ENCODE assay signal across 24 mouse cellular contexts in the genomic region with DNA sequence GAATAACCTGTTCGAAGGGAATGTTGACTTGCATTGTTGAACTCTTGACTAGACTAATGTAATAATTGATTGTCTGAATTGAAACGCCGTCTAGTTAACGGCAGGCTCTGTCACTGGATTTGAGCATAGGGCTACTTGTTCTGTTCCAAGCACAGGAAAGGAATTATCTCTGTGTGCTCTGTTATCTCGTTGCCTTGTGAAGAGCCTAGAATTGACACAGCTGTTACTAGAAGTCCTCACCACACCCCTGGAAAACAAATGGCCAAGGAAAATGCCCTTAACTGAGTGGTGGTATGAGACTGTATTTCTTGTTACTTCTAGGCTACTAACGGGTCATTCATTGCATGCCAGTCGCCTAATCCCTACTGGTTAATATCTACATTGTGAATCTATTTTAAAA. TPM values are rescaled to one million over a fixed set of nuclear protein-coding genes. Genes with fewer than 3 reads are reported as not detected.
DNase-seq lines count a peak whose midpoint lies in the region; ATAC-seq and TF ChIP-seq lines count a peak whose summit lies in the region.
"Had no signal": no experiment of that assay in that cellular context is flagged by ENCODE, and none has a peak within 500 bp of the region (broad histone marks: within the 10 kb centered on the region; RNA-seq: fewer than 3 reads in every experiment).

No protein-coding gene starts in this region.

- H3K9ac ChIP-seq in forebrain, embryonic 11.5 days (ENCODE audit: low read length): no peak overlapping the region
- no peak overlapping the region for H3K9ac ChIP-seq in forebrain, embryonic 14.5 days (ENCODE audit: low read length)
- H3K9ac ChIP-seq in intestine, postnatal 0 days (ENCODE audit: low read depth, low read length): no peak overlapping the region
- H3K9ac ChIP-seq in intestine, embryonic 15.5 days: no peak overlapping the region
- no peak overlapping the region for H3K9ac ChIP-seq in MEL (ENCODE audit: control insufficient read depth, low read depth, low read length, poor library complexity, severe bottlenecking)
- no peak overlapping the region for H3K9ac ChIP-seq in lung, postnatal 0 days (replicated peaks; ENCODE audit: low read depth)
- H3K9ac ChIP-seq: forebrain, embryonic 12.5 days; hindbrain, embryonic 14.5 days; limb, embryonic 15.5 days; midbrain, embryonic 12.5 days; stomach, embryonic 15.5 days had no signal

- ATAC-seq in forebrain, embryonic 11.5 days (replicated peaks; ENCODE audit: low FRiP score): no peak
- ATAC-seq in forebrain, embryonic 14.5 days: no peak
- no peak for ATAC-seq in intestine, postnatal 0 days
- ATAC-seq in intestine, embryonic 15.5 days: no peak
- ATAC-seq in lung, postnatal 0 days: no peak

- H3K27me3 ChIP-seq in forebrain, embryonic 11.5 days (ENCODE audit: control insufficient read depth, insufficient read depth, low read length): peaks cover 19% of the 10 kb centered on the region
- H3K27me3 ChIP-seq in forebrain, embryonic 14.5 days (replicated peaks; ENCODE audit: control insufficient read depth, insufficient read depth, low read length): peaks cover 20% of the 10 kb centered on the region
- no peaks in the 10 kb centered on the region for H3K27me3 ChIP-seq in intestine, postnatal 0 days (replicated peaks; ENCODE audit: control insufficient read depth, insufficient read depth, low read length)
- 0 out of 2 replicates have a peak, but pooled peaks cover 8% of the 10 kb centered on the region for H3K27me3 ChIP-seq in intestine, embryonic 15.5 days (replicated peaks)
- H3K27me3 ChIP-seq in MEL (ENCODE audit: control insufficient read depth in 1 of 2, insufficient read depth in 2 of 2, low read length in 2 of 2): no peaks in the 10 kb centered on the region
- H3K27me3 ChIP-seq in myocyte (ENCODE audit: control insufficient read depth, insufficient read depth, insufficient read length): no peaks in the 10 kb centered on the region
- H3K27me3 ChIP-seq in lung, postnatal 0 days (replicated peaks; ENCODE audit: insufficient read depth, low read length): peaks cover 19% of the 10 kb centered on the region; the same call in 1 of the 2 replicates

- peak; percentile 11 for DNase-seq in forebrain, embryonic 11.5 days (ENCODE audit: low spot score)
- DNase-seq in forebrain, embryonic 14.5 days (ENCODE audit: low spot score): no peak
- DNase-seq in MEL (ENCODE audit: low read depth, low spot score): peak; percentile 38
- DNase-seq in lung, postnatal 0 days (ENCODE audit: low spot score): no peak
- DNase-seq in frontal cortex, postnatal 36 days (ENCODE audit: low spot score in 2 of 2): no peak
- DNase-seq: adrenal gland, postnatal 25 days; cerebellum, adult 2 months; cerebellum, postnatal 14 days; kidney, postnatal 14 days; lung, postnatal 4 days; retina, postnatal 1 day; right cerebral cortex, postnatal 14 days had no signal

- no peak for TF ChIP-seq RAD21 in MEL (IDR thresholded peaks at IDR 0.05; ENCODE audit: low read depth, low read length)

- H3K4me3 ChIP-seq in forebrain, embryonic 11.5 days (ENCODE audit: low read depth, low read length): no peak overlapping the region
- H3K4me3 ChIP-seq in forebrain, embryonic 14.5 days (ENCODE audit: low read depth, low read length): no peak overlapping the region
- no peak overlapping the region for H3K4me3 ChIP-seq in intestine, postnatal 0 days (ENCODE audit: low read depth, low read length)
- H3K4me3 ChIP-seq in intestine, embryonic 15.5 days (replicated peaks): no peak overlapping the region
- H3K4me3 ChIP-seq in MEL (ENCODE audit: control insufficient read depth in 1 of 2, insufficient read depth in 1 of 2, low read depth in 2 of 2, low read length in 2 of 2): peak overlapping the region in 1 of 2 experiments; percentile 2; a peak in 1 of 4 replicates
- H3K4me3 ChIP-seq in myocyte: no peak overlapping the region
- H3K4me3 ChIP-seq in lung, postnatal 0 days (ENCODE audit: low read depth, low read length): no peak overlapping the region
- H3K4me3 ChIP-seq: erythroblast, embryonic 14.5 days; forebrain, embryonic 12.5 days; heart, embryonic 10.5 days; limb, embryonic 10.5 days; limb, embryonic 15.5 days; megakaryocyte, embryonic 14.5 days; midbrain, embryonic 12.5 days; stomach, embryonic 15.5 days had no signal

- TF ChIP-seq CTCF in intestine, postnatal 0 days (IDR thresholded peaks at IDR 0.05; ENCODE audit: low read depth): no peak
- TF ChIP-seq CTCF in MEL (IDR thresholded peaks at IDR 0.05 in 2 of 3, conservative IDR thresholded peaks at IDR 0.05 in 1 of 3; ENCODE audit: control insufficient read depth in 1 of 3, insufficient read depth in 1 of 3, low read depth in 2 of 3, low read length in 3 of 3, poor library complexity in 1 of 3, severe bottlenecking in 1 of 3): no peak
- TF ChIP-seq CTCF in lung, postnatal 0 days (IDR thresholded peaks at IDR 0.05): no peak

- TF ChIP-seq EP300 in MEL (IDR thresholded peaks at IDR 0.05; ENCODE audit: low read depth in 1 of 2, low read length in 2 of 2): peak; percentile 31 to 44; a peak in 2 of 4 replicates
- no peak for TF ChIP-seq EP300 in lung, postnatal 0 days (IDR thresholded peaks at IDR 0.05)

- H3K27ac ChIP-seq in forebrain, embryonic 11.5 days (ENCODE audit: low read depth, low read length): no peak overlapping the region
- no peak overlapping the region for H3K27ac ChIP-seq in forebrain, embryonic 14.5 days (ENCODE audit: low read depth, low read length)
- H3K27ac ChIP-seq in intestine, postnatal 0 days (ENCODE audit: low read depth, low read length): no peak overlapping the region
- no peak overlapping the region for H3K27ac ChIP-seq in intestine, embryonic 15.5 days
- peak overlapping the region; percentile 56 for H3K27ac ChIP-seq in MEL (ENCODE audit: control insufficient read depth, low read depth, low read length)
- H3K27ac ChIP-seq in lung, postnatal 0 days (ENCODE audit: low read length): no peak overlapping the region
- H3K27ac ChIP-seq: forebrain, embryonic 12.5 days; heart, embryonic 10.5 days; hindbrain, embryonic 14.5 days; limb, embryonic 10.5 days; limb, embryonic 15.5 days; midbrain, embryonic 12.5 days; stomach, embryonic 15.5 days had no signal

- H3K4me1 ChIP-seq in forebrain, embryonic 11.5 days (replicated peaks; ENCODE audit: control insufficient read depth, insufficient read depth, low read length): peaks cover 6% of the 10 kb centered on the region; the same call in 1 of the 2 replicates
- H3K4me1 ChIP-seq in forebrain, embryonic 14.5 days (ENCODE audit: control insufficient read depth, insufficient read depth, low read length): peaks cover 10% of the 10 kb centered on the region
- peaks cover 3% of the 10 kb centered on the region for H3K4me1 ChIP-seq in intestine, postnatal 0 days (replicated peaks; ENCODE audit: control insufficient read depth, insufficient read depth, low read length)
- H3K4me1 ChIP-seq in intestine, embryonic 15.5 days (replicated peaks): peaks cover 7% of the 10 kb centered on the region; the same call in 1 of the 2 replicates
- peaks cover 11 to 18% of the 10 kb centered on the region in 2 experiments for H3K4me1 ChIP-seq in MEL (ENCODE audit: control insufficient read depth in 1 of 2, insufficient read depth in 2 of 2, low read length in 2 of 2)
- H3K4me1 ChIP-seq in lung, postnatal 0 days (ENCODE audit: insufficient read depth, low read depth, low read length): peaks cover 9% of the 10 kb centered on the region; the same call in 1 of the 2 replicates

- H3K79me2 ChIP-seq in MEL (ENCODE audit: control insufficient read depth, insufficient read depth, low read length, poor library complexity): peaks cover 6% of the 10 kb centered on the region
- peaks cover 31% of the 10 kb centered on the region for H3K79me2 ChIP-seq in myocyte (ENCODE audit: control insufficient read depth, insufficient read depth)

- no peak overlapping the region for H3K4me2 ChIP-seq in forebrain, embryonic 11.5 days (ENCODE audit: low read depth, low read length, severe bottlenecking)
- H3K4me2 ChIP-seq in forebrain, embryonic 14.5 days (ENCODE audit: low read length): no peak overlapping the region
- H3K4me2 ChIP-seq in intestine, postnatal 0 days (replicated peaks; ENCODE audit: low read depth): peak overlapping the region; percentile 17; the same call in 1 of the 2 replicates
- H3K4me2 ChIP-seq in intestine, embryonic 15.5 days (replicated peaks): no peak overlapping the region
- peak overlapping the region; percentile 26 for H3K4me2 ChIP-seq in myocyte (ENCODE audit: low read depth)
- H3K4me2 ChIP-seq in lung, postnatal 0 days (replicated peaks; ENCODE audit: low read depth, low read length): no peak overlapping the region
- H3K4me2 ChIP-seq: forebrain, embryonic 12.5 days; hindbrain, embryonic 14.5 days; limb, embryonic 15.5 days; midbrain, embryonic 12.5 days; stomach, embryonic 15.5 days had no signal

- H3K9me3 ChIP-seq in forebrain, embryonic 11.5 days (ENCODE audit: control insufficient read depth, low read length): no peaks in the 10 kb centered on the region; the same call in 1 of the 2 replicates
- no peaks in the 10 kb centered on the region for H3K9me3 ChIP-seq in forebrain, embryonic 14.5 days (replicated peaks; ENCODE audit: control insufficient read depth, low read length)
- no peaks in the 10 kb centered on the region for H3K9me3 ChIP-seq in intestine, postnatal 0 days (ENCODE audit: control insufficient read depth)
- H3K9me3 ChIP-seq in intestine, embryonic 15.5 days: no peaks in the 10 kb centered on the region
- no peaks in the 10 kb centered on the region for H3K9me3 ChIP-seq in MEL (replicated peaks; ENCODE audit: insufficient read depth, low read length)
- no peaks in the 10 kb centered on the region for H3K9me3 ChIP-seq in lung, postnatal 0 days (ENCODE audit: low read length)
- H3K9me3 ChIP-seq: heart, embryonic 10.5 days; limb, embryonic 10.5 days; limb, embryonic 15.5 days; megakaryocyte, embryonic 14.5 days; midbrain, embryonic 12.5 days; stomach, embryonic 15.5 days had no signal

- no peak overlapping the region for H3ac ChIP-seq in myocyte (ENCODE audit: control insufficient read depth, insufficient read length)

- no peaks in the 10 kb centered on the region for H3K36me3 ChIP-seq in forebrain, embryonic 11.5 days (ENCODE audit: control insufficient read depth, insufficient read depth, low read length)
- no peaks in the 10 kb centered on the region for H3K36me3 ChIP-seq in forebrain, embryonic 14.5 days (ENCODE audit: control insufficient read depth, insufficient read depth, low read length)
- H3K36me3 ChIP-seq in intestine, postnatal 0 days (ENCODE audit: control insufficient read depth, insufficient read depth): peaks cover 18% of the 10 kb centered on the region
- no peaks in the 10 kb centered on the region for H3K36me3 ChIP-seq in intestine, embryonic 15.5 days
- H3K36me3 ChIP-seq in MEL (ENCODE audit: control insufficient read depth in 1 of 2, insufficient read depth in 2 of 2, low read length in 2 of 2) (peaks cover 1 to 23% of the 10 kb centered on the region in 2 experiments; a peak in 3 of 4 replicates), myocyte (ENCODE audit: control insufficient read depth, insufficient read depth) (no peaks in the 10 kb centered on the region)
- no peaks in the 10 kb centered on the region for H3K36me3 ChIP-seq in lung, postnatal 0 days (ENCODE audit: insufficient read depth, low read length)
- H3K36me3 ChIP-seq: forebrain, embryonic 12.5 days; heart, embryonic 10.5 days; limb, embryonic 10.5 days; limb, embryonic 15.5 days; midbrain, embryonic 12.5 days; stomach, embryonic 15.5 days had no signal

- 90% methylated on average over 7 of the region's 7 CpGs for WGBS in forebrain, embryonic 11.5 days
- WGBS in forebrain, embryonic 14.5 days: 83% methylated on average over 7 of the region's 7 CpGs
- 62% methylated on average over 7 of the region's 7 CpGs for WGBS in intestine, postnatal 0 days
- 70% methylated on average over 7 of the region's 7 CpGs for WGBS in intestine, embryonic 15.5 days
- WGBS in lung, postnatal 0 days: 53% methylated on average over 7 of the region's 7 CpGs

- TF ChIP-seq POLR2A in MEL (IDR thresholded peaks at IDR 0.05; ENCODE audit: control insufficient read depth in 1 of 2, insufficient read depth in 1 of 2, low read depth in 1 of 2, low read length in 2 of 2, poor library complexity in 1 of 2): no peak
- TF ChIP-seq POLR2A in myocyte (IDR thresholded peaks at IDR 0.05; ENCODE audit: insufficient read length, low read depth): no peak

RNA-seq across cellular contexts. Expression of a gene that starts 5.9 kb away (rescaled TPM):
- 0.73 and 1.1 TPM in 2 replicates for polyA plus RNA-seq in forebrain, embryonic 11.5 days (2014; fragmentation: Nextera tagmentation; extraction: Ambion mirVana)
- polyA plus RNA-seq in forebrain, embryonic 14.5 days (2014; fragmentation: Nextera tagmentation; extraction: Ambion mirVana): 0.42 and 0.51 TPM in 2 replicates
- polyA plus RNA-seq in intestine, postnatal 0 days (2015; fragmentation: Nextera tagmentation; extraction: Ambion mirVana): 14.5 and 15.1 TPM in 2 replicates
- polyA plus RNA-seq in intestine, embryonic 15.5 days (2015; fragmentation: Nextera tagmentation; extraction: Ambion mirVana): 5.0 and 5.4 TPM in 2 replicates
- 3.5 and 3.7 TPM in 2 replicates for total RNA-seq in MEL (2012; rRNA removed)
- polyA plus RNA-seq in MEL (2012; ENCODE audit: insufficient read depth in 1 of 2, insufficient read length in 2 of 2, low read depth in 1 of 2, low replicate concordance in 2 of 2, missing spikeins in 1 of 2): 1 to 10 TPM in 1 of 2 experiments, not detected in 1; 5.7 TPM
- polyA plus RNA-seq in myocyte (2012; fragmentation: generic; extraction: Trizol): 0.95 TPM
- 4.2 and 4.5 TPM in 2 replicates for polyA plus RNA-seq in lung, postnatal 0 days (2015; fragmentation: Nextera tagmentation; extraction: Ambion mirVana)

RNA-seq across cellular contexts. Expression of a gene that starts 52.7 kb away (rescaled TPM):
- polyA plus RNA-seq in forebrain, embryonic 11.5 days (2014; fragmentation: Nextera tagmentation; extraction: Ambion mirVana): 34.0 and 37.9 TPM in 2 replicates
- polyA plus RNA-seq in forebrain, embryonic 14.5 days (2014; fragmentation: Nextera tagmentation; extraction: Ambion mirVana): 65.6 and 75.5 TPM in 2 replicates
- 26.0 and 28.8 TPM in 2 replicates for polyA plus RNA-seq in intestine, postnatal 0 days (2015; fragmentation: Nextera tagmentation; extraction: Ambion mirVana)
- 32.9 and 38.2 TPM in 2 replicates for polyA plus RNA-seq in intestine, embryonic 15.5 days (2015; fragmentation: Nextera tagmentation; extraction: Ambion mirVana)
- 21.0 and 22.0 TPM in 2 replicates for total RNA-seq in MEL (2012; rRNA removed)
- 10 to 100 TPM in 1 of 2 experiments, not detected in 1; 26.2 TPM for polyA plus RNA-seq in MEL (2012; ENCODE audit: insufficient read depth in 1 of 2, insufficient read length in 2 of 2, low read depth in 1 of 2, low replicate concordance in 2 of 2, missing spikeins in 1 of 2)
- 17.8 TPM for polyA plus RNA-seq in myocyte (2012; fragmentation: generic; extraction: Trizol)
- 35.4 and 35.9 TPM in 2 replicates for polyA plus RNA-seq in lung, postnatal 0 days (2015; fragmentation: Nextera tagmentation; extraction: Ambion mirVana)

Comparison
In these comparisons a context has a peak if more than half of its experiments do, and no peak if none do; other contexts are left out.
1. DNase-seq: peak in forebrain, embryonic 11.5 days (single experiment) and MEL (single experiment); none in forebrain, embryonic 14.5 days (single experiment), lung, postnatal 0 days (single experiment) and frontal cortex, postnatal 36 days (0 of 2).
2. H3K4me2 ChIP-seq: peak in intestine, postnatal 0 days (single experiment) and myocyte (single experiment); none in forebrain, embryonic 11.5 days (single experiment), forebrain, embryonic 14.5 days (single experiment), intestine, embryonic 15.5 days (single experiment) and lung, postnatal 0 days (single experiment).